Mouse (Mus musculus): ENCODE data around the gene Artn. TPM values are rescaled to one million over a fixed set of nuclear protein-coding genes. Genes with fewer than 3 reads are reported as not detected.
A peak's percentile ranks its signal among the peaks of the same experiment; 100 is the strongest.

Gene Artn
- total and polyA plus RNA-seq, 2 experiments from 2014 or later: 0.14 TPM; not detected in 1

- DNase-seq (ENCODE audit: low spot score) (no peak), ATAC-seq (ENCODE audit: insufficient read depth, low read depth) (no peak)
- WGBS: 91% methylated on average over 2 of the region's 2 CpGs
- TF ChIP-seq EP300 (IDR thresholded peaks at IDR 0.05; ENCODE audit: low read depth) (no peak), CTCF (IDR thresholded peaks at IDR 0.05; ENCODE audit: low read depth) (no peak)
- H3K36me3 ChIP-seq (replicated peaks; ENCODE audit: control insufficient read depth, insufficient read depth, low read length): no peaks in the 10 kb centered on the region
- H3K4me1 ChIP-seq (ENCODE audit: control insufficient read depth, insufficient read depth): peaks cover 25% of the 10 kb centered on the region
- no peaks in the 10 kb centered on the region for H3K9me3 ChIP-seq (replicated peaks; ENCODE audit: control insufficient read depth, low read length)
- H3K4me3 ChIP-seq (ENCODE audit: low read depth, low read length): no peak overlapping the region
- no peak overlapping the region for H3K9ac ChIP-seq (replicated peaks; ENCODE audit: low read depth, low read length)
- no peak overlapping the region for H3K4me2 ChIP-seq (ENCODE audit: low read depth, low read length)
- no peak overlapping the region for H3K27ac ChIP-seq (ENCODE audit: low read depth)
- H3K27me3 ChIP-seq (ENCODE audit: control insufficient read depth, insufficient read depth, low read length): peaks cover 4% of the 10 kb centered on the region
Measured at GRCm38 (mm10) chr4:117921358-117921757, 8.2 kb downstream of the Artn start.

- Histone ChIP-seq H3K4me3 (ENCODE audit: low read depth, low read length) (no peak overlapping the region), H3K9me3 (replicated peaks; ENCODE audit: control insufficient read depth, low read length) (no peaks in the 10 kb centered on the region), H3K36me3 (replicated peaks; ENCODE audit: control insufficient read depth, insufficient read depth, low read length) (no peaks in the 10 kb centered on the region), H3K27me3 (ENCODE audit: control insufficient read depth, insufficient read depth, low read length) (no peaks in the 10 kb centered on the region), H3K4me2 (ENCODE audit: low read depth, low read length) (no peak overlapping the region), H3K9ac (replicated peaks; ENCODE audit: low read depth, low read length) (no peak overlapping the region), H3K27ac (ENCODE audit: low read depth) (0 out of 2 replicates have a peak overlapping the region, but pooled peaks have one; percentile 27), H3K4me1 (ENCODE audit: control insufficient read depth, insufficient read depth) (peaks cover 35% of the 10 kb centered on the region)
- ATAC-seq (ENCODE audit: insufficient read depth, low read depth) (no peak), DNase-seq (ENCODE audit: low spot score) (no peak)
- WGBS: 61% methylated on average over 5 of the region's 5 CpGs
- no peak for TF ChIP-seq CTCF (IDR thresholded peaks at IDR 0.05; ENCODE audit: low read depth)
- TF ChIP-seq EP300 (IDR thresholded peaks at IDR 0.05; ENCODE audit: low read depth): no peak
Measured at GRCm38 (mm10) chr4:117918762-117919161, 10.8 kb downstream of the Artn start.

GRCm38 (mm10) chr4:117918261-117918660 lies 11.3 kb downstream of the Artn start:
- DNase-seq (ENCODE audit: low spot score) (peak; percentile 75), ATAC-seq (ENCODE audit: insufficient read depth, low read depth) (no peak)
- no peaks in the 10 kb centered on the region for H3K36me3 ChIP-seq (replicated peaks; ENCODE audit: control insufficient read depth, insufficient read depth, low read length)
- H3K4me1 ChIP-seq (ENCODE audit: control insufficient read depth, insufficient read depth): peaks cover 38% of the 10 kb centered on the region
- H3K9me3 ChIP-seq (replicated peaks; ENCODE audit: control insufficient read depth, low read length): no peaks in the 10 kb centered on the region
- H3K4me3 ChIP-seq (ENCODE audit: low read depth, low read length): no peak overlapping the region
- 0 out of 2 replicates have a peak overlapping the region, but pooled peaks have one; percentile 27 for H3K27ac ChIP-seq (ENCODE audit: low read depth)
- WGBS: 14% methylated on average over 3 of the region's 3 CpGs
- H3K27me3 ChIP-seq (ENCODE audit: control insufficient read depth, insufficient read depth, low read length): no peaks in the 10 kb centered on the region
- no peak overlapping the region for H3K9ac ChIP-seq (replicated peaks; ENCODE audit: low read depth, low read length)
- TF ChIP-seq CTCF (IDR thresholded peaks at IDR 0.05; ENCODE audit: low read depth) (no peak), EP300 (IDR thresholded peaks at IDR 0.05; ENCODE audit: low read depth) (no peak)
- no peak overlapping the region for H3K4me2 ChIP-seq (ENCODE audit: low read depth, low read length)

GRCm38 (mm10) chr4:117917847-117918246 lies 11.7 kb downstream of the Artn start:
- H3K36me3 ChIP-seq (replicated peaks; ENCODE audit: control insufficient read depth, insufficient read depth, low read length): no peaks in the 10 kb centered on the region
- H3K4me2 ChIP-seq (ENCODE audit: low read depth, low read length): no peak overlapping the region
- DNase-seq (ENCODE audit: low spot score) (no peak), ATAC-seq (ENCODE audit: insufficient read depth, low read depth) (no peak)
- no peak overlapping the region for H3K27ac ChIP-seq (ENCODE audit: low read depth)
- no peaks in the 10 kb centered on the region for H3K9me3 ChIP-seq (replicated peaks; ENCODE audit: control insufficient read depth, low read length)
- WGBS: 75% methylated on average over 4 of the region's 4 CpGs
- H3K27me3 ChIP-seq (ENCODE audit: control insufficient read depth, insufficient read depth, low read length): no peaks in the 10 kb centered on the region
- no peak for TF ChIP-seq EP300 (IDR thresholded peaks at IDR 0.05; ENCODE audit: low read depth)
- H3K9ac ChIP-seq (replicated peaks; ENCODE audit: low read depth, low read length): no peak overlapping the region
- no peak overlapping the region for H3K4me3 ChIP-seq (ENCODE audit: low read depth, low read length)
- H3K4me1 ChIP-seq (ENCODE audit: control insufficient read depth, insufficient read depth): peaks cover 42% of the 10 kb centered on the region

GRCm38 (mm10) chr4:117917402-117917801 lies 12.2 kb downstream of the Artn start:
- no peaks in the 10 kb centered on the region for H3K9me3 ChIP-seq (replicated peaks; ENCODE audit: control insufficient read depth, low read length)
- no peaks in the 10 kb centered on the region for H3K36me3 ChIP-seq (replicated peaks; ENCODE audit: control insufficient read depth, insufficient read depth, low read length)
- no peaks in the 10 kb centered on the region for H3K27me3 ChIP-seq (ENCODE audit: control insufficient read depth, insufficient read depth, low read length)
- DNase-seq (ENCODE audit: low spot score): no peak
- no peak overlapping the region for H3K27ac ChIP-seq (ENCODE audit: low read depth)
- no peak overlapping the region for H3K4me2 ChIP-seq (ENCODE audit: low read depth, low read length)
- ATAC-seq (ENCODE audit: insufficient read depth, low read depth): no peak
- 78% methylated on average over 4 of the region's 4 CpGs for WGBS
- no peak overlapping the region for H3K9ac ChIP-seq (replicated peaks; ENCODE audit: low read depth, low read length)
- no peak for TF ChIP-seq EP300 (IDR thresholded peaks at IDR 0.05; ENCODE audit: low read depth)
- no peak for TF ChIP-seq CTCF (IDR thresholded peaks at IDR 0.05; ENCODE audit: low read depth)
- H3K4me1 ChIP-seq (ENCODE audit: control insufficient read depth, insufficient read depth): peaks cover 43% of the 10 kb centered on the region
- H3K4me3 ChIP-seq (ENCODE audit: low read depth, low read length): no peak overlapping the region

GRCm38 (mm10) chr4:117916386-117916785 lies 13.2 kb downstream of the Artn start:
- Histone ChIP-seq H3K36me3 (replicated peaks; ENCODE audit: control insufficient read depth, insufficient read depth, low read length) (peaks cover 8% of the 10 kb centered on the region; the same call in 1 of the 2 replicates), H3K9me3 (replicated peaks; ENCODE audit: control insufficient read depth, low read length) (no peaks in the 10 kb centered on the region), H3K4me1 (ENCODE audit: control insufficient read depth, insufficient read depth) (peaks cover 40% of the 10 kb centered on the region), H3K9ac (replicated peaks; ENCODE audit: low read depth, low read length) (no peak overlapping the region), H3K27ac (ENCODE audit: low read depth) (no peak overlapping the region), H3K4me2 (ENCODE audit: low read depth, low read length) (no peak overlapping the region), H3K4me3 (ENCODE audit: low read depth, low read length) (no peak overlapping the region), H3K27me3 (ENCODE audit: control insufficient read depth, insufficient read depth, low read length) (no peaks in the 10 kb centered on the region)
- WGBS: 63% methylated on average over 5 of the region's 5 CpGs
- TF ChIP-seq CTCF (IDR thresholded peaks at IDR 0.05; ENCODE audit: low read depth) (no peak), EP300 (IDR thresholded peaks at IDR 0.05; ENCODE audit: low read depth) (no peak)
- DNase-seq (ENCODE audit: low spot score): no peak
- no peak for ATAC-seq (ENCODE audit: insufficient read depth, low read depth)

Data from heart, postnatal 0 days (tissue).